Mouse (Mus musculus): ENCODE measurements around the gene Olfm2.

- TF ChIP-seq POLR2A (IDR thresholded peaks at IDR 0.05; ENCODE audit: borderline replicate concordance, extremely low read depth, insufficient read depth, insufficient read length, poor library complexity, severe bottlenecking), result no peak
- TF ChIP-seq CTCF (IDR thresholded peaks at IDR 0.05; ENCODE audit: borderline replicate concordance, extremely low read depth, insufficient read depth, insufficient read length), result peak; percentile 83
These were observed 2.0 kb downstream of the Olfm2 start for GRCm38 (mm10) chr9:20743946-20744738.
